Mouse (Mus musculus) limb, embryonic 15.5 days (tissue): ENCODE measurements at regions not wholly inside any gene's neighbourhood (a gene's known extent, or its start where the extent isn't known, plus 50 kb on each side); places are given as distances from the start of the nearest gene placed in this dataset.
A peak's percentile ranks its signal among the peaks of the same experiment; 100 is the strongest.

ENCODE experiments used
- ATAC-seq: fragments of 200-750 bp; cut with Nextera tagmentation; 2 replicates; pipeline ENCODE4 v1.8.0; 2017; ENCODE audit warnings: low read depth, moderate TSS enrichment; ENCODE audit not compliant: insufficient number of reproducible peaks, low FRiP score, low TSS enrichment
- H3K27ac ChIP-seq: fragments of 300-500 bp; sonication (generic); 2 replicates; pipeline ENCODE4 v1.5.1; 2015; ENCODE audit warnings: moderate library complexity, mild to moderate bottlenecking, inconsistent platforms
- H3K27me3 ChIP-seq: fragments of 300-500 bp; sonication (generic); 2 replicates; pipeline ENCODE4 v1.6.1; 2015; ENCODE audit warnings: inconsistent platforms
- H3K36me3 ChIP-seq: fragments of 300-500 bp; sonication (generic); 2 replicates; pipeline ENCODE4 v1.6.1; 2015; ENCODE audit warnings: inconsistent platforms
- H3K4me1 ChIP-seq: fragments of 300-500 bp; sonication (generic); 2 replicates; pipeline ENCODE4 v1.6.1; 2015; ENCODE audit warnings: inconsistent platforms
- H3K4me2 ChIP-seq: fragments of 300-500 bp; sonication (generic); 2 replicates; pipeline ENCODE4 v1.6.1; 2015; ENCODE audit warnings: mild to moderate bottlenecking, inconsistent platforms
- H3K4me3 ChIP-seq: fragments of 300-500 bp; sonication (generic); 2 replicates; pipeline ENCODE4 v1.5.1; 2015; ENCODE audit warnings: mild to moderate bottlenecking, inconsistent platforms
- H3K9ac ChIP-seq: fragments of 300-500 bp; sonication (generic); 2 replicates; pipeline ENCODE4 v1.6.1; 2015; ENCODE audit warnings: inconsistent platforms
- H3K9me3 ChIP-seq: fragments of 300-500 bp; sonication (generic); 2 replicates; pipeline ENCODE4 v1.6.1; 2016; ENCODE audit warnings: inconsistent platforms
- whole genome bisulfite sequencing: fragments of 180-500 bp; shearing (Covaris S2); methylation state at CpG from one replicate; pipeline ENCODE4 v1.1.7; 2015; 5-methylcytosine and 5-hydroxymethylcytosine counted together

DNA sequence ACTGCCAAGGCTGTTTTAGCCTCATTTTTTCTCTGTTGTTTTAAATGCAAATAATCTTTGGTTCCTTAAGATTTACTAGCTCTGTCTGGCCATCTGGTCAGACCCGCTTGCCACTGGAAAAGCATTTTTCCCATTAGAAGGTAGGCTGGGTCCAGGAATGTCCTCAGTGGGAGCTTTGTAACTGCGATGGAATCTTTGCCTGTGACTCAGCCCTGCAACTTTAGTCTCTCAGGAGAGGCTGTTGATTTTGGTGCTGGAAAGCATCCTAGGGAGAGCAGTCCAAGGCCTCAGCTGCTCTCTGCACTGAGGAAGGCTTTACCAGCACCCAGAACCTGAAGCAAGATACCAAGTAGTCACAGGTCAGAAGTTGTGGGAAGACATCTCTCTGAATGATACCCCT is 205.8 kb downstream of the Fndc1 start:
- Histone ChIP-seq H3K36me3 (no peaks in the 10 kb centered on the region), H3K9ac (no peak overlapping the region), H3K27me3 (no peaks in the 10 kb centered on the region), H3K4me2 (no peak overlapping the region), H3K27ac (no peak overlapping the region), H3K4me3 (no peak overlapping the region), H3K4me1 (peaks cover 11% of the 10 kb centered on the region), H3K9me3 (no peaks in the 10 kb centered on the region)
- WGBS: 51% methylated on average over 2 of the region's 2 CpGs
- no peak for ATAC-seq

DNA sequence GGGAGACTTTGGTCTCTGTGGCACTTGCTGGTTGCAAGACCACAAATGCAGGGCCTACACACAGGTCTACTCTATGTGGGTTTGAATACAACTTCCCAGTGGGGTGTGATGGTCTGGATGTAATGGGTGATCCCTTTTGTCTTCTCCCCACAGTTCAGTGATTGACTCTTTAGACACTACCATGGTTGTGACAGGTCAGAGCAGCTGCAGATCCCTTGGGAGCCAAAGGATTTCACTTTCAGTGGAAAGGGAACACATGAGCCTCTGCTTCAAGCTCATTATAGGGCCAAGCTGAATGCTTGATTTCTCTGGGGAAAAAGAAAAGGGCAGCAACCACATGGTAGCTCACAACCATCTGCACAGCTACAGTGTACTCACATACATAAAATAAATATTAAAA is 206.9 kb downstream of the Fndc1 start:
- ATAC-seq: no peak
- Histone ChIP-seq H3K9me3 (no peaks in the 10 kb centered on the region), H3K4me1 (peaks cover 6% of the 10 kb centered on the region; the same call in 1 of the 2 replicates), H3K27me3 (no peaks in the 10 kb centered on the region), H3K27ac (no peak overlapping the region; the same call in 1 of the 2 replicates), H3K9ac (no peak overlapping the region), H3K36me3 (no peaks in the 10 kb centered on the region), H3K4me2 (no peak overlapping the region), H3K4me3 (no peak overlapping the region)

- 0 out of 2 replicates have a peak, but pooled peaks cover 5% of the 10 kb centered on the region for H3K4me1 ChIP-seq
- H3K9ac ChIP-seq: no peak overlapping the region
- no peak overlapping the region for H3K4me3 ChIP-seq
- ATAC-seq: no peak
- WGBS: 60% methylated on average over 5 of the region's 5 CpGs
- no peaks in the 10 kb centered on the region for H3K36me3 ChIP-seq
- no peaks in the 10 kb centered on the region for H3K27me3 ChIP-seq
- no peaks in the 10 kb centered on the region for H3K9me3 ChIP-seq
- no peak overlapping the region for H3K4me2 ChIP-seq
- peak overlapping the region; percentile 67 for H3K27ac ChIP-seq
Measured at GRCm38 (mm10) chr17:7619641-7620040, 207.5 kb downstream of the Fndc1 start.

- 58% methylated on average over 11 of the region's 11 CpGs for WGBS
- no peak for ATAC-seq
- Histone ChIP-seq H3K4me1 (0 out of 2 replicates have a peak, but pooled peaks cover 8% of the 10 kb centered on the region), H3K36me3 (no peaks in the 10 kb centered on the region), H3K4me3 (no peak overlapping the region), H3K9me3 (no peaks in the 10 kb centered on the region), H3K27ac (no peak overlapping the region), H3K9ac (no peak overlapping the region), H3K27me3 (no peaks in the 10 kb centered on the region), H3K4me2 (no peak overlapping the region)
Measured at GRCm38 (mm10) chr17:7608046-7608445, 219.1 kb downstream of the Fndc1 start.

DNA sequence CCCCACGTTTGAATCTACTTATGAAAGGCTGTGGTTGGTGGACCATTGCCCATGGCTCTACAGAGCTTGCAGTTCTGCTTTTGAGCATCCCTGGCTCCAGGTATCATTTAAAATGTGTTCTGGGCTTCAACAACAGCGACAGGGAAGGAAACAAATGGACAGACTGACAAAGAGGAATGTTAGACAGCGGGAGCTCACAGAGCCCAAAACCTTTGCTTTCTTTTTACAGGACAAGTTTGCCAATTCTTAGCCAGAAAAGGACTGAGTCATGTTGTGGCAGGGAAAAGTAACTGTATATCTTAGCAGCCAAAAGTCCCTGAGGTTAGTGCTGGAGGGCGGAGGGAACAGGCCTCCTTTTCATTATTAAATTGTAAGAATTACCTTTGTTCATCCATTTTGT is 219.7 kb downstream of the Fndc1 start:
- WGBS: 74% methylated on average over 4 of the region's 4 CpGs
- Histone ChIP-seq H3K4me1 (0 out of 2 replicates have a peak, but pooled peaks cover 8% of the 10 kb centered on the region), H3K9me3 (no peaks in the 10 kb centered on the region), H3K27me3 (no peaks in the 10 kb centered on the region), H3K4me2 (no peak overlapping the region), H3K9ac (no peak overlapping the region), H3K36me3 (no peaks in the 10 kb centered on the region), H3K4me3 (no peak overlapping the region), H3K27ac (no peak overlapping the region)
- no peak for ATAC-seq

DNA sequence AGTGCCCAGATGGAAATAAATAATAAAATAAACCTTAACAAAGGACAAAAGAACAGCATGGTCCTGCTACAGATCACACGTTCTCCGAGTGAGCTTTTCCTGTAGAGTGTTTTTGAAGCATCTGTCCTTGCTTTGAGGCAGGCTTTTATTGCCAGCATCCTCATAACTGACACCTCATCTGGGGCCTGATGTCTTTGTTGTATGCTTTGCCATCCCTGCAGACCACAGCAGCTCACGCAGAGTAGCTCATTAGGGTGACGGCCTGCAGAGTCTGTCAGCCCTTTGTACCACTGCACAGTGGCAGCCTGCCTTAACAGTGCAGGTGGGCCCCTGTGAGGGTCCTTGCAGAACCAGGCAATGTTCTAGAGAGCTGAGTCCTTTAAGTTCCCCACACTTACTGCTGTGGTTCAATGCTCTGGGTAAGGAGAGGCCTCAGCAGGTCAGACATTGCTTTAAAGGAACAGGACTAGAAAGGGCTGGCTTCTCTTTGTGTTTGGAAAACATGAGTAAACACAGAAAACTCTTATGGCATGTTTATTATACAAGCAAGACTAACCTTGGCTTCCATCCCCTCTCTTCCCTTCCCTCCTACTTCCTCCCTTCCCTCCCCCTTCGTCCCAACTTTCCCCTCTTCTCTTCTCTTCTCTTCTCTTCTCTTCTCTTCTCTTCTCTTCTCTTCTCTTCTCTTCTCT is 219.7 kb upstream of the Unc93a2 start:
- H3K4me3 ChIP-seq: no peak overlapping the region
- no peaks in the 10 kb centered on the region for H3K36me3 ChIP-seq
- no peak overlapping the region for H3K4me2 ChIP-seq
- no peak overlapping the region for H3K9ac ChIP-seq
- H3K27me3 ChIP-seq: no peaks in the 10 kb centered on the region
- no peak for ATAC-seq
- 42% methylated on average over 5 of the region's 5 CpGs for WGBS
- H3K9me3 ChIP-seq: no peaks in the 10 kb centered on the region
- H3K27ac ChIP-seq: peak overlapping the region; percentile 61; the same call in 1 of the 2 replicates
- H3K4me1 ChIP-seq: 0 out of 2 replicates have a peak, but pooled peaks cover 8% of the 10 kb centered on the region

GRCm38 (mm10) chr17:7604096-7604495 is 218.8 kb upstream of the Unc93a2 start:
- no peak for ATAC-seq
- Histone ChIP-seq H3K9ac (no peak overlapping the region), H3K4me2 (no peak overlapping the region)

GRCm38 (mm10) chr17:7600555-7600954 is 215.3 kb upstream of the Unc93a2 start:
- ATAC-seq: no peak
- Histone ChIP-seq H3K4me3 (no peak overlapping the region), H3K36me3 (no peaks in the 10 kb centered on the region), H3K9me3 (no peaks in the 10 kb centered on the region), H3K27me3 (no peaks in the 10 kb centered on the region), H3K9ac (no peak overlapping the region), H3K27ac (no peak overlapping the region), H3K4me2 (no peak overlapping the region), H3K4me1 (0 out of 2 replicates have a peak, but pooled peaks cover 2% of the 10 kb centered on the region)
- 39% methylated on average over 2 of the region's 2 CpGs for WGBS

More at GRCm38 (mm10) chr17:7604096-7604495, 218.8 kb upstream of the Unc93a2 start:
- 0 out of 2 replicates have a peak, but pooled peaks cover 8% of the 10 kb centered on the region for H3K4me1 ChIP-seq
- no peaks in the 10 kb centered on the region for H3K9me3 ChIP-seq
- no peaks in the 10 kb centered on the region for H3K27me3 ChIP-seq
- H3K27ac ChIP-seq: no peak overlapping the region
- H3K36me3 ChIP-seq: no peaks in the 10 kb centered on the region
- 88% methylated on average over 3 of the region's 3 CpGs for WGBS
- no peak overlapping the region for H3K4me3 ChIP-seq

DNA sequence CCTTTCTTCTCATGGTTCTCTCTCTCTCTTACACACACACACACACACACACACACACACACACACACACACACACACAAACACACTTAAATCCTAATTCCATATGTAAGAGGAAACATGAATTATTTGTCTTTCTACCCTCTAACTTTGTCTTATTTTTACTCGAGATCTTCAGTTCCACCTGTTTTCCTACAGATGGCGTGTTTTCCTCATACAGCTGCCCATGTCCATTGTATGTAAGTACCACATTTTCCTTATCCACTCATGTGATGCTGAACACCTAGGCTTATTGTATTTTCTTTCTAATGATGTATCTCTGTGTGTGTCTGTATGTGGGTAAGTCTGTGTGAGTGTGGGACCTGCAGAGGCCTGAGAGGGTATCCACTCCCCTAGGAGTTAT is 212.2 kb upstream of the Unc93a2 start:
- no peaks in the 10 kb centered on the region for H3K9me3 ChIP-seq
- no peak overlapping the region for H3K27ac ChIP-seq
- no peak for ATAC-seq
- H3K36me3 ChIP-seq: no peaks in the 10 kb centered on the region
- WGBS: 54% methylated on average over 2 of the region's 2 CpGs
- no peak overlapping the region for H3K4me3 ChIP-seq
- no peak overlapping the region for H3K9ac ChIP-seq
- no peak overlapping the region for H3K4me2 ChIP-seq
- no peaks in the 10 kb centered on the region for H3K27me3 ChIP-seq
- no peaks in the 10 kb centered on the region for H3K4me1 ChIP-seq

DNA sequence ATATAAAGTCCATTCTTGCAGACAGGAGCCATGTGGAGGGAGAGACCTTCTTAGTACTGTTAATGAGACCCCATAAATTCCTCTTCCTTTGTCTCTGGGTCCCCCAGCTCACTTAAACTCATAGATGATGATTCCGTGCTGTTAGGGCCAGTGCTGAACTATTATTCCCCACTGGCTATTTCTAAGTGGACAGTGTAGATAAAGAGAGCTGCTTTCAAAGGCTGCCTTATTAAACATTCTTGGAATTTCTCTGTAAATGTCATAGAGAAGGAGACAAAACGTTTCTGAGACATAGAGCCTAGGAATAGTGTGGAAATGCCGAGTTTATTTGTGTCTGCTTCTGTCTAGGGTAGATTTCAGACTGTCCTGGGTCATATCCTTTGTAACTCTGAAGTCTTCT is 209.5 kb upstream of the Unc93a2 start:
- Histone ChIP-seq H3K27ac (no peak overlapping the region), H3K4me3 (no peak overlapping the region), H3K36me3 (no peaks in the 10 kb centered on the region), H3K9ac (no peak overlapping the region), H3K27me3 (no peaks in the 10 kb centered on the region), H3K9me3 (no peaks in the 10 kb centered on the region), H3K4me1 (no peaks in the 10 kb centered on the region), H3K4me2 (no peak overlapping the region)
- ATAC-seq: no peak
- 41% methylated on average over 3 of the region's 3 CpGs for WGBS

DNA sequence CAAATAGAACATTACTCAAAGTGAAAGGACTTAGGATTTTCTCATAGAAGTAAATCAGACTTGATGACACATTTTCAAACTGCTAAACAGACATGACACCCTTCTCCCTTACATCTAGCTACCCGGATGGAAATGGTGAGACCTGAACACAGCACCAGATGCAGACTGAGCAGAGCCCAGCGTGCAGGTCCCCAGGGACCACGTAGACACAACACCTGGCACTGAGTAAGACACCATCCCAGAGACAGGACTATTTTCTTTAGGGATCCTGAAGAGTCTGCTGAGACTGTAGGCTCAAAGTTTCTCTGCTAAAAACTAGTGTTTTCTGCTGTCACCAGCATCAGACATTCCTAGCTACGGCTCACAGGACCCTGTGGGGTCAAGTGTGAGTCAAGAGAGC is 207.2 kb upstream of the Unc93a2 start:
- 81% methylated on average over 4 of the region's 4 CpGs for WGBS
- H3K9ac ChIP-seq: no peak overlapping the region
- ATAC-seq: no peak

GRCm38 (mm10) chr17:7582866-7583398 is 197.7 kb upstream of the Unc93a2 start:
- Histone ChIP-seq H3K27ac (no peak overlapping the region), H3K4me2 (no peak overlapping the region), H3K27me3 (no peaks in the 10 kb centered on the region), H3K4me1 (no peaks in the 10 kb centered on the region), H3K4me3 (no peak overlapping the region), H3K9me3 (no peaks in the 10 kb centered on the region), H3K9ac (no peak overlapping the region), H3K36me3 (no peaks in the 10 kb centered on the region)
- ATAC-seq: no peak
- 61% methylated on average over 4 of the region's 4 CpGs for WGBS

More for the DNA sequence above, 207.2 kb upstream of the Unc93a2 start:
- Histone ChIP-seq H3K4me1 (no peaks in the 10 kb centered on the region), H3K36me3 (no peaks in the 10 kb centered on the region), H3K27ac (no peak overlapping the region), H3K4me3 (no peak overlapping the region), H3K27me3 (no peaks in the 10 kb centered on the region), H3K4me2 (no peak overlapping the region), H3K9me3 (no peaks in the 10 kb centered on the region)
